Mouse (Mus musculus) 3T3-L1 (cell line): ENCODE results near the gene Pzp.

Experiments used
- DNase-seq: peaks from one replicate; pipeline ENCODE4 v3.0.0-alpha.2; 2015; ENCODE audit warnings: low read depth, low spot score

Gene Pzp

DNA sequence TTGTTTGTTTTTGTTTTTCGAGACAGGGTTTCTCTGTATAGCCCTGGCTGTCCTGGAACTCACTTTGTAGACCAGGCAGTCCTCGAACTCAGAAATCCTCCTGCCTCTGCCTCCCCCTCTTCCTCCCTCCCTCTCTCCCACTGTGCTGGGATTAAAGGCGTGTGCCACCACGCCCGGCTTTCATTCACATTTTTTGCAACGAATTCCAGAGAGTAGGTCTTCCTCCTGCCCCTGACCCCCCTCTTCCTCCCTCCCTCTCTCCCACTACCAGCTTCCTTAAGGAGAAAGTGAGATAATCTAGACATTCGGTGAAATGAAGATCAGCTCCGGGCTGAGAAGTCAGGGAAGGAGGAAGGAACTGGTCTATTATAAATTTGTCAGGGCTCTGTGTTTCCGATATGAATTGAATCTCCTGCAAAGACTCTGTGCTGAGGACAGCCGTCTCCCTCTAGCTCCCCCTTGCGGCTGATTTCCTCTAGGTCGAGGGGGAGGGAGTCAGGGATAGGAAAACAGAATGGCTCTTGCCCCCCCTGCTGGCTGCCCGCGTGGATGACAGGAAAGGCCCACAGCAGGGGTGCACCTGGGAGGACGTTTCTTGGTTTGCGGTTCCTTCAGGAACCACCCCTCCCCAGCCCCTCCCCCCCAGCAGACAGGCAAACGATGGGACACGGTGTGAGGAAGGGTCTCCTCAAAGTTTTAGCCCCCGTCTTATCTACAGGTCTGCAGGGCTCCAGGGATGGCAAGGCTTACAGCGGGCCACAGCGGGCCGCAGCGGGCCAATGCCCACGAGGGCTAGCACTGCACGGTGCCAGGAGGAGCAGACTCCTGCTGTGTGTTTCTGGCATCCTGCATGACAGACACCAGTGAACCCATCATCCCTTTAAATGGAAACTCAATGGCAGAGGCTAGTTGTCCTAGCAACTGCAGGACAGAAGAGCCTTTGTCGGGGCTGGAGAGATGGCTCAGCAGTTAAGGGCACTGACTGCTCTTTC, 46.8 kb downstream of the Pzp start:
- peak; percentile 98 for DNase-seq

DNA sequence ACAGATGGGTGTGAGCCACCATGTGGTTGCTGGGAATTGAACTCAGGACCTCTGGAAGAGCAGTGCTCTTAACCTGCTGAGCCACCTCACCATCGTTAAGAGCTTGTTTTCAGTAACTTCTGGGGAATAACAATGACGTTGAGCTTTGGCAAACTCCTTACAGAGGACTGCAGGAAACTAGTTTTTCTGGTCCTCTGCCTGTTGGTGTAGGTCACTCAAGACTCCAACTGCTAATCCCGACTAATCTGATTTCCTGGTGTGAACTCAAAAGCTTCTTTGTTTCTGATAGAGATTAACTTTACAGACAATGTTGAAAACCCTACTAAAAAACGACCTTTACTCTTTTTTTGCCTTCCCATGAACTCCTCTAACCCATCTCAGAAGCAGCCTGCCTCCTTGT, 49.0 kb downstream of the Pzp start:
- no peak for DNase-seq

DNA sequence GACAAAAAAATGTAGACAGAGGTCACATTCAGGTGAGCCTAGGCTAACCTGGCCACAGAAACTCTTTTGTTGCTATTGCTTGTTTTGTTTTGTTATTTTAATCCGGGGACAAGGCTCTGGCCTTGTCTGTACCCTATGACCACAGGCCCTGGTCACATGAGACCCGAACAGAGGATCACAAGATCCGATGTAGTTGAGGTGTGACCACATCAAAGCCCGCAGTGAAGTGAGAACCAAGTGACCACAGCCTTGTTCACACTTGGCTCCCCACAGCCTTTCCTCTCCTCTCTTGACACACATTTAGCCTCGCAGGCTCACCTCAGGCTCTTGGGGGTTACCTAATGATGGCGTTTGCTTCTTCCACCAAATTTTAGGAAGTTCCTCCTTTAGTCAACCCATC, 52.4 kb downstream of the Pzp start:
- DNase-seq = no peak

DNA sequence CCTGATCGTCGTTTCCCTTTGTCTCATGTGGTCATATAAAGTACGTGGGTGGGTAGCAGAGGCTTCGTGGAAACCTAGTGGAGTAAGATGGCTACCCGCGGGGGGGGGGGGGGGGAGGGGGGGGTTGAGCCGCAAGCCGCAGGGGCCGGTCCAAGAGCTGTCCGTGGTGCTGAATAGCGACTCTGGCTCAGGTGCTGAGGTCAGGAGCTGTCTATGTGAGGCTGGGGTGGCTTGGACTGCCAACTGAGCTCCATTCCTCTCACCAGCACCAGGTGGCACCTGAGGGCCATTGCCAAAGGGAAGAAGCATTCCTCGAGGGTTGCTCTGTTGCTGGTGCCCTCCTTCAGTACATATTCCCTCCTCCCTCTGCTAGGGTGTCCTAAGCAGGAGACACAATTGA, 57.1 kb downstream of the Pzp start:
- DNase-seq = peak; percentile 50

DNA sequence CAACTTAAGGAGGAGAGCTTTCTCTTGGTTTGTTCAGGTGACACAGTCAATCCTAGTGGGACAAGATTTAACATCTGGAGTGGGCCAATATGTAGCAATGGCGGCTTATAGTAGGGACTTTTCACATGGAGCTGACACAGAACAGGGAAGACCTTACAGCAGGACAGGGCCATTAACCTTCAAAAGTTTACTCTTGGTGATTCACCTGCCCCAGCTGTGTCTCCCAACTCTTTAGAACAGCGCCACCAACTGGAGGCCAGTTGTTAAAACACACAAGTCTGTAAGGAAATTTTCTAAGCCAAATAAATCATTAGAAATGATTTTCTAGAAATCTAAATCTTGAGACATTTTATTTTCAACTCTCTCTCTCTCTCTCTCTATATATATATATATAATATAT, 59.2 kb downstream of the Pzp start:
- peak; percentile 30 for DNase-seq

DNA sequence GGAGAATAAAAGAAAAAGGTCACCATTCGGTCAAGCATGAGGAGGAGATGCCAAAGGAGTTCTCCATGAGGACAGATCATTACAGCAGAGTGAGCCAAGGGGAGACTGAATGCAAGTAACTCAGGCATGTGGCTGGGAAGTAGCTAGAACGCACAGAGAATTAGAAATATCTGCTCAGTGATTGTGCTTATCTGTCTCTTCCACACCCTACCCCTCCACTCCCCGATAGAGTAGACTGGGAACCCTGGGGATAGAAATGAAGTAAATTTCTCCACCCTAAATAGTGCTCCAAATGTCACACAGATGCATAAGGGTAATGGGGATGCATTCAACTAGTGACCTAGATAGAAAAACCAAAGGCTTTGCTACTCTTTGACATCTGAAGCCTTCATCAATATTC, 60.0 kb downstream of the Pzp start:
- DNase-seq = no peak

DNA sequence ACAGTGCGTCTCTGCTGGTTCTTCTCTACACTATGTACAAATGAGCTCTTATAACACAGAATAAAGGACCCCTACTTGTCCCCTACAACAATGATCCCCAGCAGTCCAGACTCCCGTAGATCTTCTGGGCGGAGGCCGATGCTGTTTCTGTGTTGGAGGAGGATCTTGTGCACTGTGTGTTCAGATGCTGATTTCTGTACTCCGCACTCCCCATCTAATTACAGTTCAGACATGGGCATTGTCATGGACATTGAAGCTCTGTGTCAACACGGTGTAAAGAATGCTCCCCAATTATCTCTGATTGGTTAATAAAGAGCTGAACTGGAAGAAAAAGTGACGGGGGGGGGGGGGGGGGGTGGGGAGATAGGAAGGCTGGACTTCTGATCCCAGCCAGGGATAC, 60.5 kb downstream of the Pzp start:
- no peak for DNase-seq

DNA sequence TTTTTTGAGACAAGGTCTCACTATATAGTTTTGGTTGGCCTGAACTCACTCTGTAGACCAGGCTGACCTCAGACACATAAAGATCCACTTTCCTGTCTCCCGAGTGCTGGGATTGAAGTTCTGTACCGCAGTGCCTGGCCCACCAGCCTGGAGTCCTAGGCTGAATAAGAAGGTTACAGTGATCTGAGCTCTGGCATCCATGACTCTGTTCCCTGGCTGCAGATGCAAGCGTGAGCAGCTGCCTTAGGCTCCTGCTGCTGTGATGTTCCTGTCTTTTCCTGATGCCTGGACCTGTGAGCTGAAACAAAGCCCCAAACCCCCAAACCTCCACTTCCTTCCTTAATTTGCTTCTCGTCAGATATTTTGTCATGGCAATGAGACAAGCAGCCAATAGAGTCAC, 61.5 kb downstream of the Pzp start:
- DNase-seq = no peak

DNA sequence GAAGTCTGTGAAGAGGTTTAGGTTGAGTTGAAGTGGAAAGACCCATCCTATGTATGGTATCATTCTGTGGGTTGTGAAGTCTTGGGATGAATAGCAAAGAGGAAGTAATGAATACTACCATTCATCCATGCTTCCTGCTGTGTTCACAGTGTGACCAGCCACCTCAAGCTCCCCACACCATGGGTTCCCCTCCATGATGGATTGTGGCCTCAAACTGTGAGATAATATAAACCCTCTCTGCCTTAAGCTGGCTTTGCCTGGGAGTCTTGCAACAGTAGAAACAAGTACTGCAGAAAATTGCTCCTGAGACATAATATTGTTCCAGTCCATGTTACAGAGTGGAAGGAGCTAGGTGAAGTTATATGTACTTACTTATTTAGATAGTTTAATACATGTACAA, 64.9 kb downstream of the Pzp start:
- no peak for DNase-seq

DNA sequence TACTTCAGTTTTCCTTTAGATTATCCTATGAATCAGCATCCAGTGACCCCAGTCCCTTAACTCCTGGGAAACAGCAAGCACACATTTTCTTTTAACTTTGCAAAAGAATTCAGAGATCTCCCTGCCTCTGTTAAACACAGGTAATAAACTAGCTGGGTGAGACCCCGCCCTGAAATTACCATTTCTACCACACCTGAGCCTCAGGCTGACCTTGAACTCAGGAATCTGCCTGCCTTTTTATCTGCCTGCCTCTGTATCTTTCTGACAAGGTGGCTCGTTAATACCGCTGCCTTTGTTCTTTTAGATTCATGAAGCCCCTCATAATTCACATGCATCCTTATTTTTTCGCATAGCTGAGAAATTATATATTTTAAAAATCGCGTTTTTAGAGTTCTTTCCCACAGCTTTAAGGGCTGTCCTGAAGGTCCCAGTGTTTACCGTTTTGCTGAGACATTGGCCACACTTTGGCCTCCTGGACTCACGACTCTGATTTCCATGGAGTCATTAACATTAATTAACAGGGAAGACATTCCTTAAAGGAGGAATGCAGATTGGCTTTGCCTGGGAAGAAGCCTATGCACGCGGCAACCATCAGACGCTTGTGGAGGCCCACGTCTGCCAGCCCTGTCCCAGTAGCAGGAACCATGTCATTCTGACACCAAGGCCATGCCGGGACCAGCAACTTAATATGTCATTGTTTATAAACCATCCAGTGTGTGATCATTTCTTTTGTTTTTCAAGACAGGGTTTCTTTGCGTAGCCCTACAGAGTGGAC, 65.6 kb downstream of the Pzp start:
- no peak for DNase-seq

DNA sequence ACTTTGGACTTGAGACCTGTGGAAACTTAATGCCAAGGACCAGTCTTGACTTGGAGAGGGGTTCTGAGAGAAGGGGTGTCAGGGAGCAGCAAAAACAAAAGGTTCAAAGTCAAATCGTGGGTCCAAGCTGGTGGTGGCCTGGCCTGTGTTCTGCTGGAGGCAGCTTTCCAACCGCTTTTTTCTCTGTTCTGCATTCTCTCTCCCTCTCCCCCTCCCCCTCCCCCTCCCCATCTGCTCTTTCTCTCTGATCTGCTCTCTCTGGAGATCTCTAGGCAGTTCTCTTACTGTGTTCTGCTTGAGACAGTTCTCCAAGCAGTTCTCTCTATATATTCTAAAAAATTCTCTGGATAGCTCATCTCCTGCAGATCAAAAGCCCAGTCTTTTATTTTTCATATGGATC, 66.2 kb downstream of the Pzp start:
- no peak for DNase-seq

DNA sequence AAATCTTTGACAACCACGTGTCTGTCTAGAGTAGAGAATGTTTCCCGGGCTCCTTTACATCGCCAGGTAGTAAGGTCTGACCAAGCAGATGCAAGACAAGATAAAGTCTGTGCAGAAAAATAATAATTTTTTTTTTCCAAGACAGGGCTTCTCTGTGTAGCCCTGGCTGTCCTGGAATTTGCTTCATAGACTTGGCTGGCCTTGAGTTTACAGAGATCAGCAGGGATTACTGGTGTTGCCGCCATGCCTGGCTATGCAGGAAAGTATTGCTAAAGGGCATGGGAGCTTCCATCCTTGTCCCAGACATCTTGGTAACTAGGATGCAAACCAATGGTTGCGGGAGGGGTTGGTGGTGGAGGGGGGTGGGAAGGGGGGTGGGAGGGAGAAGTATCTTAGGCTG, 69.3 kb downstream of the Pzp start:
- DNase-seq = no peak

DNA sequence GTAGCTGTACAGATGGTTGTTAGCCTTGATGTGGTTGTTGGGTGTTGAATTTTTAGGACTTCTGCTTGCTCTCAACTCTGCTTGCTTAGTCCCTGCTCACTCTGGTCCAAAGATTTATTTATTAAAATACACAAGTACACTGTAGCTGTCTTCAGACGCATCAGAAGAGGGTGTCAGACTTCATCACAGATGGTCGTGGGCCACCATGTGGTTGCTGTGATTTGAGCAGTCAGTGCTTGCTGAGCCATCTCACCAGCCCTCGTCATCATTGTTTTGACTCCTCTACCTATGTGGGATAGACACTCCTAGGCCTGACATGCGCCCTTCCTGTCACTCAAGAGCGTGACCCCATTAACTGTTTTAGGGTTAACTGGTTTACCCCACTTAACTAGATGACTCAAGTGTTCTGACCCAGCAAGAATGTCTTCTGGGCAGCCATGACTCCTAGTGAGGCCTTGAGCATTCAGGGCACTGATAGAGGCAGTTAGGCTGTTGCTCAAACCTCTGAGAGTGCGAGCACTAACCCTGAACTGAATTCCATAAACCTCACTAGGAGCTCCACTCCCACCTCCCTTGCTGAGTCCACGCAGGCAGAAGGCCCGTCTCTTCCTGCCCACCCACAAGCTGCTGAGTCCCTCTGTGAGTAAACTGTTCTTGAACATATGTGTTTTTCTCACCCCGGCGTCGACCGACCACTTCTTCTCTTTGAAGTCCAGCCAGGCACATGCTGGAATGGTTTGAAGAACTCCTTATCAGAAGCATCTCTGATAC, 70.5 kb downstream of the Pzp start:
- no peak for DNase-seq

DNA sequence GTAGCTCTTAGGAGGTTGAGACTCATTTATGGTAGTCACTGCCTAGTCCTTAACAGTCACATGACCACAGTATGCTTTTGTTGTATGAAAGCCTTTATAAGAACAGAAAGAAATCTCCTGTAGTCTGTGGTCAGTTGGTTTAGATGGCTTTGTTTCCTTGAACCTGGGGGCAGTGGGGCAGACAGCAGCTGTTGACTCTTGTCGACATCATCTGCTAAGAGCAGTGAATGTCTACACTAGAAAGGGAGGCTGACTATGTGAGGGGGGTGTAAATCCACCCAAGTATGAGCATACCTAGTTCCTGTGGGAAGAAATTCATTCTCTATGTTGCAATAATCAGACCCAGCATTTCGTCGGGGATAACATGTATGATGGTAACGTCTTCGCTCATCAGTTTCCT, 79.5 kb downstream of the Pzp start:
- DNase-seq = no peak

DNA sequence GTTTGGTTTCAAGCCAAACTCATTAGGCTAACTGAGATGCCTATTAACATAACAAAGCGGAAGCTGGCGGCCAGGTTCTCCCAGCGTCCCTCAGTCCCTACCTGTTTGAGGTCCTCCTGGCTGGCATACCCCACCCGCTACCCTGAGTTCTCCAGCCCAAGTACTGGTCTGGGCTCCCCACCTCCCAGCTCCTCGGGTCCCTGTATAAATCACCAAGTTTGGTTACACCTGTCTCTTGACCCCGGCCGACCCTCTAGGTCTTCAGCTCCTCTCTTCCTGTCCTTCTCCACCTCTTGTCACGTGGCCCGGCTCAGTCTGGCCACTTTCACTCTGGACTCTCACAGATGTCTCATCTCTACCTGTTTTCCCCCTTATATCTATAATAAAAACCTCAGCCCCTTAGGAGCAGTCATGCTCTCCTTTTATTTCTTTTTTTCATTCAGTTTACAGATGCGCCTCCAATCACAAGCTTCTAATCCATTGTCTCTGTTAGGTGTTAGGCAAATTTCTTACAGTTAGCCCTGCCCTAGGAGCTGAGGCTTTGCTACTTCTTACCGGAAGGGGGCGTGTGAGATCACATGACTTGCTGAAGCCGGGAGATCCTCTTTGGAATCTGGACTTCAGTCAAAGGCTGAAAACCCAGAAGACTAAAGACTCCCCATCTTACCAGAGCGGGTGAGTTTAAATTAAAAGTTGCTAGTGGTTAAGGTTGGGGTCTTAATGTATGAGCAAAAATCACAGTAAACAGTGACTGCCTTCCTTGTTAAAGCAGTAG, 80.6 kb downstream of the Pzp start:
- DNase-seq = peak; percentile 67

DNA sequence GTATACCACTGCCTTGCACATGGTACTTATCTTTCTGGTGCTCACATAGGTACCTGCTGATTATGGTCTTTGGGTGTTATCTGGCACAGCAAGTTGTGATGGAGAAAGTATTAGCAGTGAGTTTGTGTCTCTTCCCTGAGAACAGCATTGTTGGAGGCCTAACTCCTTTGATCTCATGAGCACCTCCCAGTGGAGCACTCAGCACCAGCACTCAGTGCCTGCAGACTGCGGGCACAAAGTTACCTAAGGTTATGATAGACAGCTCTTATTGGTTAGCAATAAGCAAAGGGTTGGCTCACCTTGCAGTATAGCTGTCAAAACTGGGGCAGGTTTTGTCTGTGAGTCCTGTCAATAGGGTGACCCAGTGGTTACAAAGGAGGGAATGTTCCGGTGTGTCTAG, 86.3 kb downstream of the Pzp start:
- DNase-seq = peak; percentile 20

DNA sequence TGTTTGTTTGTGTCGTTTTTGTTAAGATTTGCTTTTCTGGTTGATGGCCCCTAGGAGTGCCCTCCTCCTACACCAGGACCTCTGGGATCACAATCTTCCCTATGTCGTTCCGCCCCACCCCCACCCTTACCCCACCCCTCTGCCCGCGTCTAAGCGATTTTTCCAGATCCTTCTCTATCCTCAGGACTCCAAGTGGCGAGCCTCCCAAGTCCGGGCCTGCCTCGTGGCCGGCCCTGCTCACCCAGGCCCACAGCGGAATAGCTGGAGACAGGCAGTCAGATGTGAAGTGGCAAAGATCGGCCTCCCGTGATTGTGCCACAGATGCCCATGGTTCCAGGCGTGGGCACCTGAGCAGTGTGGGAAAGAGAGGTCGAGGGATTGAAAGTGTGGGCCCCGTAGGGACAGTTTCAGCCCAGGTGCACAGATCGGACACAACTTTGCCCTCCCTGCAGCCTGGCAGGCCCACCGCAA, 87.6 kb downstream of the Pzp start:
- no peak for DNase-seq

DNA sequence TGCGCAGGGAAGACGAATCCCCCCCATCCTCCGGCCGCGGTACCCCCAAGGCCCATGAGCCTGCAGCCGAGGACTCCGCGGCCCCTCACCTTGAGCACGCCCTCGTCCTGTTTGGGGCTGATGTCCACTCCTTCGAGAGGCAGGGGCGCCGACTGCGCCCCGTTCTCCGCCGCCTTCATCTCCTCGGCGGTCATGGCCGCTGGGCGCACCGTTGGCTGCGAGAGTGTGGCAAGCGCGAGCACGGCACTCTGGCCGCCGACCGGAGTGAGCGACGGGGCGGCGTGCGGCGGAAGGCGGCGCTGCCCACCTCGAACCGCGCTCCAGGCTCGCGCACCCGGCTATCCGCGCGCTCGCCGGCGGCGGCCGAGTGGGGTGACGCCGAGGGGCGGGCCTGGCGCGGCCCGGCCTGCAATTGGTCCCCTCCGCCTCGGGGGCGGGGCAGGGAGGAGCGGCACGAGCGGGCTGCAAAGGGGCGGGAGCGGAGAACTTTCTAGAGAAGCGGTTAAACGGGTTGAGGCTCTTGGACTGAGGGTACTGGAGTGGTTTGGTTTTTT, 88.1 kb downstream of the Pzp start, which contains the start of gene Fkbp4:
Gene Fkbp4, minus strand, starts transcription at position 361 of the 554 bp plus-strand sequence.
- DNase-seq = peak; percentile 89

DNA sequence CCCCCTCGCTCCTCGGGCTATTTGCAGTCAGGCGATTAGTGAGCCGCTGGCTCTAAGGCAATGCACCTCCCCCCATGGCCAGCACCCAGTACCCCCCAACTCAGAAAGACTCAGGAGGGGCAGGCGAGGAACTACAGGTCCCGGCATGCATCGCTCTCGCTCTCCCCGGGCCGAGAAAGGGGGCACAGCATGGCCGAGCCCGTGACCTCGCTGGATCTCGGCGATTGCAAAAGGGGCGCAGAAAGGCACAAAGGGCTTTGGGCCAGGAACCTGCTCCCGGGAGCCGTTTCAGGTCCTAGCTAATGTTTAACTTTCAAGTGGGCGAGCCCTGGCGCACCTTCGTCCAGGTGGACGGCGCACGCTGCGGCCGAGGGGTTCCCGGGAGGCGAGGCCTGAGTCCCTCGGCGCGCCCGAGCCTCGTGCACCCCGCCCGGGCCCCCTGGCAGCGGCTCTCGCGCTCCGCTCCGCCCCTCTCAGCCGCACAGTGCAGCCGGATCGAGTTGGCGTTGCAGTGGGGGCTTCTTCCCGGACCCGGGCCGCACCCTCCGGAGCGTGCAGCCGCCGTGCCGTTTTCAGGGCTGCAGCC, 88.7 kb downstream of the Pzp start:
- peak; percentile 58 for DNase-seq

DNA sequence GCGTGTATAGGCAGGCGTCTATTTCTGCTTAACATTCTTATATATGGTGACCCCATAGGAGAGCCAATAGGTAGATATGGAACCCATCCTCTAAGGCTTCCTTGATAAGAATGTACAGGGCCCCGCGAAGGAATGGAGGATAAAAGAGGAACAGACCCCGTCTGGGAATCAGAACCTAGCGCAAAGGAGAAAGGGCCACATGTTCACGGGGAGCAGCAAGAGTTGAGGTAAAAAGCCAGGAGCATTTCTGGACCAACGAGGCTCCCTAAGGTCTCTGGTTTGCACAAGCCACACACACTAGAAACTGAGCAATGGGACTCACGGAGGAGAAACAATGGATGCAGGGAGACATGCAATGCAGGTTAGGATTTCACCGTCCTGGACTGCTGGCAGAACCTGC, 89.2 kb downstream of the Pzp start:
- no peak for DNase-seq
